Mouse (Mus musculus) embryonic facial prominence, embryonic 11.5 days (tissue): ENCODE measurements around the gene Fbxo22. TPM values are rescaled to one million over a fixed set of nuclear protein-coding genes. Genes with fewer than 3 reads are reported as not detected.

Experiments
- ATAC-seq: fragments of 200-750 bp; cut with Nextera tagmentation; replicated peaks from 2 replicates; pipeline ENCODE4 v1.8.0; 2017; ENCODE audit warnings: low read depth; ENCODE audit not compliant: insufficient number of reproducible peaks, low FRiP score, low TSS enrichment
- DNase-seq: peaks from one replicate; pipeline ENCODE4 v3.0.0-alpha.2; 2015; ENCODE audit warnings: low spot score
- H3K27ac ChIP-seq: fragments of 300-500 bp; sonication (generic); replicated peaks from 2 replicates; pipeline ENCODE4 v1.5.1; 2014; ENCODE audit warnings: mild to moderate bottlenecking, low read depth, low read length, control low read depth
- H3K27me3 ChIP-seq: fragments of 300-500 bp; sonication (generic); 2 replicates; pipeline ENCODE4 v1.6.1; 2014; ENCODE audit warnings: mild to moderate bottlenecking, low read length, moderate library complexity, mixed read lengths; ENCODE audit not compliant: control insufficient read depth, insufficient read depth
- H3K36me3 ChIP-seq: fragments of 300-500 bp; sonication (generic); replicated peaks from 2 replicates; pipeline ENCODE4 v1.6.1; 2014; ENCODE audit warnings: low read depth, mild to moderate bottlenecking, low read length, moderate library complexity, mixed read lengths; ENCODE audit not compliant: control insufficient read depth, insufficient read depth
- H3K4me1 ChIP-seq: fragments of 300-500 bp; sonication (generic); 2 replicates; pipeline ENCODE4 v1.6.1; 2014; ENCODE audit warnings: low read length, mixed read lengths; ENCODE audit not compliant: control insufficient read depth, insufficient read depth
- H3K4me2 ChIP-seq: fragments of 300-500 bp; sonication (generic); 2 replicates; pipeline ENCODE4 v1.6.1; 2014; ENCODE audit warnings: low read depth, mild to moderate bottlenecking, control low read depth, low read length, moderate library complexity
- H3K4me3 ChIP-seq: fragments of 300-500 bp; sonication (generic); 2 replicates; pipeline ENCODE4 v1.5.1; 2014; ENCODE audit warnings: low read depth, low read length, control low read depth
- H3K9ac ChIP-seq: fragments of 300-500 bp; sonication (generic); replicated peaks from 2 replicates; pipeline ENCODE4 v1.6.1; 2014; ENCODE audit warnings: mild to moderate bottlenecking, control low read depth, low read length
- H3K9me3 ChIP-seq: fragments of 300-500 bp; sonication (generic); replicated peaks from 2 replicates; pipeline ENCODE4 v1.6.1; 2016; ENCODE audit warnings: mild to moderate bottlenecking, low read length, inconsistent platforms, mixed read lengths; ENCODE audit not compliant: control insufficient read depth
- WGBS: fragments of 180-500 bp; shearing (Covaris S2); extraction: QIAGEN DNeasy Blood & Tissue Kit; methylation state at CpG from one replicate; pipeline ENCODE4 v1.1.7; 2014; 5-methylcytosine and 5-hydroxymethylcytosine counted together
- polyA plus RNA-seq: library from polyadenylated mRNA; unstranded; fragments of >200 nt; fragmentation: Nextera tagmentation; extraction: Ambion mirVana; gene quantifications from 2 replicates; pipeline ENCODE4 v1.2.1, GENCODE M21; 2014

The Fbxo22 gene
- polyA plus RNA-seq, 1 experiment from 2014 or later = 84.4 TPM

DNA sequence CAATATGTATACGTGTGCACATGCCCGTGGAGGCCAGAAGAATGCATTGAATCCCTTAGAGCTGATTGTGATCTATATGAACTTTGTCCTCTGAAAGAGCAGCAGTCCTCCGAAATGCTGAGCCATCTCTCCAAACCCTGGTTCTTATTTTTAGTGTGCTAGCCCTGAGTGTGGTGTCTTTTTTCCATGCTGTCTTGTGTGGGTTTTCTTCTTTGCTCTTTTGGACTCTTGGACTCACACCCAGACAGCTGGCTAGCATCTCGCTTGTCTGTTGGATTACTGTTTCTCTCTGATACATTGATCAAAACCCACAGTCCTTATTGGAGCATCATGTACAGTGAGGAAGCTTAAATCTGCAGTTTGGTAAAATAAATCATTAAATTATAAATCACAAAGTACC is 2.9 kb downstream of the Fbxo22 start:
- H3K36me3 ChIP-seq = no peaks in the 10 kb centered on the region; the same call in 1 of the 2 replicates
- no peak overlapping the region for H3K27ac ChIP-seq
- H3K4me3 ChIP-seq = no peak overlapping the region
- no peaks in the 10 kb centered on the region for H3K4me1 ChIP-seq
- DNase-seq = no peak
- H3K4me2 ChIP-seq = no peak overlapping the region
- no peak for ATAC-seq
- H3K27me3 ChIP-seq = no peaks in the 10 kb centered on the region
- H3K9ac ChIP-seq = no peak overlapping the region
- 78% methylated on average over 4 of the region's 4 CpGs for WGBS
- H3K9me3 ChIP-seq = no peaks in the 10 kb centered on the region

DNA sequence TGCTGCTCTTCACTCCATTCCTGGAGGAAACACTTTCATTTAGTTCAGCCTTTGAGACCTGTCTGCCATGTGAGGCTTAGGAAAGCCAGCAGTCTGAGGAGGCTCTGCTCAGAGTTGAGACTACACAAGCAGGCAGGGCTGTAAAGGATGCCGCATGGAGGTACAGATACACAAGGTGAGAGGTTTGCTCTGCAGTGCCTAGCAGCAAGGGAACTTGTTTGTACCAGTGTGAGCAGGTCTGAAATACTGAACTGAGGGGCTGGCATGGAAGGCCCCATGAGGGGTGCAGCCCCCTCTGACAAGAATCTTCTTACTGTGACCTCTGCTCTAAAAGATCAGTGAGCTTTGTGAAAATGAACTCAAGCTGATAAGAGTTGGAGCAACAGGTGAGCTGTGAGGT is 4.7 kb downstream of the Fbxo22 start:
- no peaks in the 10 kb centered on the region for H3K4me1 ChIP-seq
- H3K4me3 ChIP-seq = no peak overlapping the region
- H3K9ac ChIP-seq = no peak overlapping the region
- H3K36me3 ChIP-seq = no peaks in the 10 kb centered on the region; the same call in 1 of the 2 replicates
- H3K4me2 ChIP-seq = no peak overlapping the region
- DNase-seq (no peak), ATAC-seq (no peak)
- 97% methylated on average over 1 of the region's 1 CpGs for WGBS
- no peaks in the 10 kb centered on the region for H3K27me3 ChIP-seq
- H3K9me3 ChIP-seq = no peaks in the 10 kb centered on the region
- no peak overlapping the region for H3K27ac ChIP-seq

- Histone ChIP-seq H3K27ac (no peak overlapping the region), H3K36me3 (peaks cover 4% of the 10 kb centered on the region), H3K4me1 (no peaks in the 10 kb centered on the region), H3K27me3 (no peaks in the 10 kb centered on the region), H3K4me3 (no peak overlapping the region), H3K9ac (no peak overlapping the region), H3K9me3 (no peaks in the 10 kb centered on the region), H3K4me2 (no peak overlapping the region)
- 87% methylated on average over 3 of the region's 3 CpGs for WGBS
- DNase-seq (no peak), ATAC-seq (no peak)
These were observed 6.3 kb downstream of the Fbxo22 start for GRCm38 (mm10) chr9:55215056-55215455.

DNA sequence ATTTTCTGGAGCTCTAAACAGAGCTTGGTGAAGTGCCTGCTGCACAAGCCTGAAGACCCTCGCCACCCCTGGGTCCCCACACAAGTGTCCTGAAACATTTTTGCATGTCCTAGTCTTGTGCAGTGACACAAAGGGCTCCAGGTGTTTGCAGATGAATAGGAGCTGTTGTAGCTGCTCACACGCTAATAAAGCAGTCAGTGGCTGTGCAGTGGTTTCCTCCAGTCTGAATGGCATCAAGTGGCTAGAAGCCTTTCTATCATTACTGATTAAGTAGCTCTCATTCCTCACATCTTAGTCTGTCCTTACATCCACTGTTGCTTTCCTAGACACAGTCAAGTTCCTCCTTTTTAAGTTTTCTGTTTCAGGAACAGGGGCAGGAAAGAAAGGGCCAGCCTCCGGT is 6.9 kb downstream of the Fbxo22 start:
- H3K4me1 ChIP-seq = no peaks in the 10 kb centered on the region
- no peak overlapping the region for H3K4me2 ChIP-seq
- no peak overlapping the region for H3K4me3 ChIP-seq
- ATAC-seq = no peak
- DNase-seq = no peak
- no peak overlapping the region for H3K27ac ChIP-seq
- H3K27me3 ChIP-seq = no peaks in the 10 kb centered on the region
- peaks cover 4% of the 10 kb centered on the region for H3K36me3 ChIP-seq
- 86% methylated on average over 3 of the region's 3 CpGs for WGBS
- H3K9ac ChIP-seq = no peak overlapping the region
- H3K9me3 ChIP-seq = no peaks in the 10 kb centered on the region

GRCm38 (mm10) chr9:55216078-55216477 is 7.4 kb downstream of the Fbxo22 start:
- 69% methylated on average over 2 of the region's 2 CpGs for WGBS
- Histone ChIP-seq H3K9ac (no peak overlapping the region), H3K36me3 (peaks cover 4% of the 10 kb centered on the region), H3K4me3 (no peak overlapping the region), H3K27ac (no peak overlapping the region), H3K9me3 (no peaks in the 10 kb centered on the region), H3K4me2 (no peak overlapping the region), H3K27me3 (no peaks in the 10 kb centered on the region), H3K4me1 (no peaks in the 10 kb centered on the region)
- ATAC-seq (no peak), DNase-seq (no peak)

DNA sequence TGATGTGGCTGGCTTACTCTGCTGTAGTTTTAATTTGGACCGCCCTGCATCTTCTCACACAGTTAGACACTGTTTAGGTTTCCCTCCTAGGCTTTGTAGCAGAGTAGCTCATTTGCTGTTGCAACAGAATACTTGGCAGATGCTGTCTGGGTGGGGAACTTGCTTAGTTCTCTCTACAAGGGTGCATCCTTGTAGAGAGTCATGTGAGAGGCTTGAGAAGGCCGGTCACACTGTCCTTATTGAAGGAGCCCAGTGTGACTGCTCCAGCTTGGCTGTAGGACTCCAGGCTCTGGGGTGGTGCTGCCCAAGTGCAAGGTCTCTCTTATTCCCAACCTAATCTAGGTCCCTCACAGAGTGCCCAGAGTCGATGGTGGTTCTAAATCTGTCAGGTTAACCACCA is 8.7 kb downstream of the Fbxo22 start:
- DNase-seq (no peak), ATAC-seq (no peak)
- H3K27me3 ChIP-seq = no peaks in the 10 kb centered on the region
- no peaks in the 10 kb centered on the region for H3K9me3 ChIP-seq
- H3K4me1 ChIP-seq = no peaks in the 10 kb centered on the region
- no peak overlapping the region for H3K27ac ChIP-seq
- WGBS = 88% methylated on average over 3 of the region's 3 CpGs
- no peak overlapping the region for H3K9ac ChIP-seq
- H3K4me3 ChIP-seq = no peak overlapping the region
- H3K36me3 ChIP-seq = peaks cover 4% of the 10 kb centered on the region
- no peak overlapping the region for H3K4me2 ChIP-seq

DNA sequence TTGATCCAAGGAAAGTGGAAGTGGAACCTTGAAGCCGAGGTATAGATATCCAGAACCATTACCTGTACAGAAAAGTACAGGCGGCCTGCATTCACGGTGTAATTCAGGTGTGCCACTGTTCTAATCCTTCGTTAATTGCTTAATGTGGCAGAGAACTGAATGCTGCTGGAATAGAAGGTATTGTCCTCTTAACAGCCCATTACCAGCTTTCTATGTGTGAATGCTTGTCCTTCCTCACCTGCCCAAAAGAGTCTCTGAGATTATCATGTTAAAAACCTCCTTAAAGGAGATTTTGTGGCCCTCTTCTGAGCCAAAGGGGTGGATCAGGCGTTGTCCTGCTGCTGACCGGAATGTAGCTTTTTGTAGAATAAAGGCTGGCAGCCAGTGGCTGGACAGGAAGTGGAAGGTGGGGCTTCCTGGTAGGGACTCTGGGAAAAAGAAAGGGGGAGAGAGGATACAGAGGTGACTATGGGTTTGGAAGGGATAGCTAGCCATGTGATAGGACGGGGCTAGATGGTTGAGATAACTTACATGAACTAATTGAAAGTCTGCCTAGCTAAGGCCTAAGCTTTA is 16.5 kb downstream of the Fbxo22 start:
- Histone ChIP-seq H3K4me3 (no peak overlapping the region), H3K4me1 (no peaks in the 10 kb centered on the region), H3K27ac (no peak overlapping the region), H3K9ac (no peak overlapping the region), H3K36me3 (peaks cover 10% of the 10 kb centered on the region), H3K27me3 (no peaks in the 10 kb centered on the region), H3K9me3 (no peaks in the 10 kb centered on the region), H3K4me2 (no peak overlapping the region)
- DNase-seq (no peak), ATAC-seq (no peak)
- 87% methylated on average over 7 of the region's 7 CpGs for WGBS

DNA sequence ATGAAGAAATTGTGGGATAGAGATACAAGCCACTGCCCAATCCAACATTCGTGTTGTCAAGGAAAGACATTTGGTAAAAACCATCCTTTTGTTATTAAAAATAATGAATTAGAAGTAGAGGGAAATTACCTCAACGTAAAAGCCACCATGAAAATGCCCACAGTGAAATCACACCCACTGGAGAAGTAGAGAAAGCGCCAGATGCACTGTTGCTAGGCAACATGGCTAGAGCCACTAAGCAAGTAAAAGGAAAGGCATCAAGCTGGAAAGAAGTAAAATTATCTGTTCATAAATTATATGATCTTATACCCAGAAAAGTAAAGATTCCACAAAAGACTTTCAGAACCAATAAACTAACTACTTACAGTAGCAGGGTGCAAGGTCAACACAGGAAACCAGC is 17.5 kb downstream of the Fbxo22 start:
- Histone ChIP-seq H3K4me3 (no peak overlapping the region), H3K36me3 (peaks cover 10% of the 10 kb centered on the region), H3K27ac (no peak overlapping the region), H3K9me3 (no peaks in the 10 kb centered on the region), H3K27me3 (no peaks in the 10 kb centered on the region), H3K4me2 (no peak overlapping the region), H3K9ac (no peak overlapping the region), H3K4me1 (no peaks in the 10 kb centered on the region)
- no peak for DNase-seq
- no peak for ATAC-seq
- 89% methylated on average over 3 of the region's 3 CpGs for WGBS
